In the genomic region with DNA sequence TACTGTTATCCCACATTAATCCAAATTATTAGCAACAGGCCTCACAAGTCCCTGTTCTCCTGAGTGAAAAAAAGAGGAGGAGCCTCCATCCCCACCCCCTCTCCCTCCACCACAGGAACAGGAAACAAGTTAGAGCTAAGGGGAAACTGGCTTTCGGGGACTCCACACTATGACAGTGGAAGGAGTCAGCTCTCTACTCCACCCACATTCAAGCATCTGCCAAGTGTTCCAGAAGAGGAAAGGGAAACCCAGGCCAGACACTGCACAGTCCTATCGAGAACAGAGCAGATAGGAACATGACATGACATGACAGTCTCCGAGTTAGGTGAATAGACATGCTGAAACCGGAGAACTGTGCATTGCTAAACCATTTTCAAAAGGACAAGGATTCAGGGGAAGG, we compare ENCODE assay signal across 8 mouse cellular contexts.
DNase-seq lines count a peak whose midpoint lies in the region; ATAC-seq lines count a peak whose summit lies in the region.

No protein-coding gene starts in this region.

- no peaks in the 10 kb centered on the region for H3K9me3 ChIP-seq in embryonic facial prominence, embryonic 11.5 days (replicated peaks; ENCODE audit: control insufficient read depth, low read length)
- H3K9me3 ChIP-seq in embryonic facial prominence, embryonic 10.5 days = no peaks in the 10 kb centered on the region
- H3K9me3 ChIP-seq in heart, embryonic 13.5 days = peaks cover 5% of the 10 kb centered on the region; the same call in 1 of the 2 replicates
- no peaks in the 10 kb centered on the region for H3K9me3 ChIP-seq in limb, embryonic 15.5 days
- H3K9me3 ChIP-seq in stomach, embryonic 14.5 days (ENCODE audit: control insufficient read depth, low read depth, low read length) = no peaks in the 10 kb centered on the region

- 28% methylated on average over 4 of the region's 4 CpGs for WGBS in embryonic facial prominence, embryonic 11.5 days
- WGBS in embryonic facial prominence, embryonic 10.5 days = 37% methylated on average over 4 of the region's 4 CpGs
- WGBS in heart, embryonic 13.5 days = 7% methylated on average over 4 of the region's 4 CpGs
- 35% methylated on average over 4 of the region's 4 CpGs for WGBS in limb, embryonic 15.5 days
- WGBS in stomach, embryonic 14.5 days = 43% methylated on average over 4 of the region's 4 CpGs

- no peak overlapping the region for H3K4me3 ChIP-seq in embryonic facial prominence, embryonic 11.5 days (ENCODE audit: low read depth, low read length)
- no peak overlapping the region for H3K4me3 ChIP-seq in embryonic facial prominence, embryonic 10.5 days
- H3K4me3 ChIP-seq in heart, embryonic 13.5 days = no peak overlapping the region
- no peak overlapping the region for H3K4me3 ChIP-seq in limb, embryonic 15.5 days
- H3K4me3 ChIP-seq in stomach, embryonic 14.5 days (ENCODE audit: low read depth, low read length) = no peak overlapping the region

- H3K4me2 ChIP-seq in embryonic facial prominence, embryonic 11.5 days (ENCODE audit: low read depth, low read length) = no peak overlapping the region
- peak overlapping the region; percentile 24 for H3K4me2 ChIP-seq in heart, embryonic 13.5 days
- H3K4me2 ChIP-seq in limb, embryonic 15.5 days = no peak overlapping the region
- no peak overlapping the region for H3K4me2 ChIP-seq in stomach, embryonic 14.5 days (replicated peaks; ENCODE audit: low read depth, low read length)

- H3K36me3 ChIP-seq in embryonic facial prominence, embryonic 11.5 days (replicated peaks; ENCODE audit: control insufficient read depth, insufficient read depth, low read depth, low read length) = no peaks in the 10 kb centered on the region
- peaks cover 25% of the 10 kb centered on the region for H3K36me3 ChIP-seq in embryonic facial prominence, embryonic 10.5 days (replicated peaks)
- H3K36me3 ChIP-seq in heart, embryonic 13.5 days = peaks cover 29% of the 10 kb centered on the region
- peaks cover 11% of the 10 kb centered on the region; the same call in 1 of the 2 replicates for H3K36me3 ChIP-seq in limb, embryonic 15.5 days
- H3K36me3 ChIP-seq in stomach, embryonic 14.5 days (ENCODE audit: control insufficient read depth, insufficient read depth, low read length) = no peaks in the 10 kb centered on the region

- no peak overlapping the region for H3K27ac ChIP-seq in embryonic facial prominence, embryonic 11.5 days (replicated peaks; ENCODE audit: low read depth, low read length)
- no peak overlapping the region for H3K27ac ChIP-seq in embryonic facial prominence, embryonic 10.5 days (replicated peaks)
- peak overlapping the region; percentile 71 for H3K27ac ChIP-seq in heart, embryonic 13.5 days (replicated peaks)
- peak overlapping the region; percentile 51; the same call in 1 of the 2 replicates for H3K27ac ChIP-seq in limb, embryonic 15.5 days
- H3K27ac ChIP-seq in stomach, embryonic 14.5 days (ENCODE audit: low read length) = no peak overlapping the region; the same call in 1 of the 2 replicates

- no peaks in the 10 kb centered on the region for H3K27me3 ChIP-seq in embryonic facial prominence, embryonic 11.5 days (ENCODE audit: control insufficient read depth, insufficient read depth, low read length)
- no peaks in the 10 kb centered on the region for H3K27me3 ChIP-seq in embryonic facial prominence, embryonic 10.5 days (replicated peaks; ENCODE audit: low read depth, poor library complexity, severe bottlenecking)
- no peaks in the 10 kb centered on the region for H3K27me3 ChIP-seq in heart, embryonic 13.5 days (replicated peaks)
- H3K27me3 ChIP-seq in limb, embryonic 15.5 days = no peaks in the 10 kb centered on the region
- H3K27me3 ChIP-seq in stomach, embryonic 14.5 days (ENCODE audit: control insufficient read depth, insufficient read depth, low read length) = no peaks in the 10 kb centered on the region

- ATAC-seq in embryonic facial prominence, embryonic 11.5 days (replicated peaks; ENCODE audit: insufficient number of reproducible peaks, low FRiP score, low TSS enrichment, low read depth) = 0 out of 2 replicates have a peak, but pooled peaks have one; percentile 72
- peak; percentile 66; the same call in 1 of the 2 replicates for ATAC-seq in heart, embryonic 13.5 days (ENCODE audit: extremely low read depth, insufficient number of reproducible peaks, low FRiP score, low TSS enrichment)
- no peak for ATAC-seq in limb, embryonic 15.5 days (ENCODE audit: insufficient number of reproducible peaks, low FRiP score, low TSS enrichment, low read depth)
- peak; percentile 56; the same call in 1 of the 2 replicates for ATAC-seq in stomach, embryonic 14.5 days (ENCODE audit: insufficient number of reproducible peaks, insufficient read depth, low FRiP score, low read depth)

- H3K4me1 ChIP-seq in embryonic facial prominence, embryonic 11.5 days (ENCODE audit: control insufficient read depth, insufficient read depth, low read length) = no peaks in the 10 kb centered on the region
- peaks cover 44% of the 10 kb centered on the region for H3K4me1 ChIP-seq in embryonic facial prominence, embryonic 10.5 days
- peaks cover 63% of the 10 kb centered on the region for H3K4me1 ChIP-seq in heart, embryonic 13.5 days
- peaks cover 18% of the 10 kb centered on the region for H3K4me1 ChIP-seq in limb, embryonic 15.5 days
- H3K4me1 ChIP-seq in stomach, embryonic 14.5 days (ENCODE audit: control insufficient read depth, insufficient read depth, low read length) = peaks cover 20% of the 10 kb centered on the region; the same call in 1 of the 2 replicates

- no peak for DNase-seq in embryonic facial prominence, embryonic 11.5 days (ENCODE audit: low spot score)
- no peak for DNase-seq in embryonic facial prominence, embryonic 10.5 days (ENCODE audit: low spot score)
- peak; percentile 64 for DNase-seq in adrenal gland, postnatal 14 days
- no peak for DNase-seq in urinary bladder, postnatal 4 days (ENCODE audit: low spot score in 2 of 2)
- DNase-seq in thymus, postnatal 36 days = no peak

- no peak overlapping the region for H3K9ac ChIP-seq in embryonic facial prominence, embryonic 11.5 days (replicated peaks; ENCODE audit: low read length)
- H3K9ac ChIP-seq in heart, embryonic 13.5 days = no peak overlapping the region
- no peak overlapping the region for H3K9ac ChIP-seq in limb, embryonic 15.5 days
- no peak overlapping the region for H3K9ac ChIP-seq in stomach, embryonic 14.5 days (replicated peaks; ENCODE audit: low read depth, low read length)

Comparison
In these comparisons a context has a peak if more than half of its experiments do, and no peak if none do; other contexts are left out.
1. H3K27ac ChIP-seq: peak in heart, embryonic 13.5 days (single experiment) and limb, embryonic 15.5 days (single experiment); none in embryonic facial prominence, embryonic 11.5 days (single experiment), embryonic facial prominence, embryonic 10.5 days (single experiment) and stomach, embryonic 14.5 days (single experiment).